Mouse (Mus musculus): Measurements from ENCODE around the gene Ctcf.
A peak's percentile ranks its signal among the peaks of the same experiment; 100 is the strongest.

The Ctcf gene

DNA sequence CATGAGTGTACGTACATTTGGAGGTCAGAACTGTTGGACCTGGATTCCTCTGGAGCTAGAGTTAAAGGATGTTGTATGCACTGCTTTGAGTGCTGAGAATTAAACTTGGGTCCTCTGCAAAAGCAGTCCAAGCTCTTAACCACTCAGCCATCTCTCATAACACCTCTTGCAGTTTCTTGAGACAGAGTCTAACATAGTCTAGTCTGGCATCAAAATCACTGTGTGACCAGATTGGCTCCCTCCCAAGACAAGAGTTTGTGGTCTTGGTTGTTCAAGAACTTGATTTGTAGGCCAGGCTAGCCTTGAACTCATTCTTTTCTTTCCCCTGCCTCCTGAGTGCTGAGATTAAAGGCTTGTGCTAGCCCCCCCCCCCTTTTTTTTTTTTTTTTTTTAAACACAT, 12.6 kb downstream of the Ctcf start:
- no peak for DNase-seq (ENCODE audit: low spot score in 2 of 2)

DNA sequence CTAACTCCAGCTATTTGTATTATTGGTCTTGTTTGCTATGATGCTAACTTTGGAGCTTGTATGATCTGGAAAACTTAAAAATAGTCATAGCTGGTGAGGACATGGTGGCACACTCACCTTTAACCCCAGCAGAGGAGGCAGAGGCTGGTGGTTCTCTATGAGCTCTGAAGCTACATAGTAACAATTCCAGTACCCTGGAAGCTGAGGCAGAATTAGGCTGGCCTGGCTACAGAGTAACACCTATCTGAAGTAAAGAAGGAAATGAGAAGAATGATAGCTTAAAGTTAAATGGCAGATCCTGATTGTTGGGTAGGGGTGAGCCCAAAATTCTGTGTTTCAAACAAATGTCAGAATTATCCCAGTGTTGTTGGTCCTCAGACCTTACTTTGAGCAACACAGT, 21.3 kb downstream of the Ctcf start:
- no peak for DNase-seq (ENCODE audit: low spot score in 2 of 2)

DNA sequence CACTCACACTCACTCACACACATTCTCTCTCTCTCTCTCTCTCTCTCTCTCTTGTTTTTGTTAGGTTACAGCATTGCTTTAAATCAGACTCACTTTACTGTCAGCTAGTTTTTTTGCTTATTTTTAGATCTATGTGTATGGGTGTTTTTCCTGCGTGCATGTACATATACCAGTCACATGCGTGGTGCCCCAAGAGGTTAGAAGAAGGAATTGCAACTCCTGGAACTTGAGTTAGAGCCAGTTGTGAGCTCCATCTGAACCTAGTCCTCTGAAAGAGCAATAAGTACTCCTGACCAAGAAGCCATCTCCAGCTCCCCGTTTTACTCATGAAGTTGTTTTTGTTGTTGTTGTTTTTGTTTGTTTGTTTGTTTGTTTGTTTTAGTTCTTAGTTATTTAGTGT, 24.8 kb downstream of the Ctcf start:
- peak in 1 of 2 experiments; percentile 41 for DNase-seq (ENCODE audit: low spot score in 2 of 2)

DNA sequence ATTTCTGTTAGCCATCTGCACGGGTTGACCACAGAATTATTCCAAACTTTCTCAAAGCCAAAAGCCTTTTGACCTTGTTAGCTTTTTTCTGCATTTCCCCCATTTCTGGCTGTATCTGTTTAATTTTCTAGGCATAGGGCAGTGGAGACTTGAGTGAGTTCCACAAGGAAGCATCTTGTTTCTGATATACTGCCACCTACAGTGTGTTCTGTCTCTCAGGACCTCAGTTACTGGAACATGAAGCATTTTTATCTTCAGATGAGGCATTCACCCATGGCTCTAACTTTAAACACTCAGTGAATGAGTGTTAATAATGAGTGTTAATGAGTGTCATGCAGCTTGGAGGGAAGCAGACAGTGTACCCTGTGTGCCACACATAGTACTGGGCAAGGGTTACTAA, 41.5 kb downstream of the Ctcf start:
- DNase-seq (ENCODE audit: low spot score in 2 of 2) = no peak

DNA sequence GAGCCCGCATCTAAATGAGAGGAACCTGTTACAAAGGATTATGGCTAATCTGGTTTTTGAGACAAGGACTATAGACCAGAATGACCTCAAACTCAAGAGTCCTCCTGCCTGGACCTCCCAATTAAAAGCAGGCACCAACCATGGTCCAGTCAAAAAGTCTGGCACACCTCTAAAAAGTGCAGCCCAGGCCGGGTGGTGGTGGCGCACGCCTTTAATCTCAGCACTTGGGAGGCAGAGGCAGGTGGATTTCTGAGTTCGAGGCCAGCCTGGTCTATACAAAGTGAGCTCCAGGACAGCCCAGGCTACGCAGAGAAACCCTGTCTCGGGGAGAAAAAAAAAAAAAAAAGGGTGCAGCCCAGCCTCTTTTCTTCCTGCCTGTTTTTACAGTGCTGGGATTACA, 49.0 kb downstream of the Ctcf start:
- no peak for DNase-seq (ENCODE audit: low spot score in 2 of 2)

DNA sequence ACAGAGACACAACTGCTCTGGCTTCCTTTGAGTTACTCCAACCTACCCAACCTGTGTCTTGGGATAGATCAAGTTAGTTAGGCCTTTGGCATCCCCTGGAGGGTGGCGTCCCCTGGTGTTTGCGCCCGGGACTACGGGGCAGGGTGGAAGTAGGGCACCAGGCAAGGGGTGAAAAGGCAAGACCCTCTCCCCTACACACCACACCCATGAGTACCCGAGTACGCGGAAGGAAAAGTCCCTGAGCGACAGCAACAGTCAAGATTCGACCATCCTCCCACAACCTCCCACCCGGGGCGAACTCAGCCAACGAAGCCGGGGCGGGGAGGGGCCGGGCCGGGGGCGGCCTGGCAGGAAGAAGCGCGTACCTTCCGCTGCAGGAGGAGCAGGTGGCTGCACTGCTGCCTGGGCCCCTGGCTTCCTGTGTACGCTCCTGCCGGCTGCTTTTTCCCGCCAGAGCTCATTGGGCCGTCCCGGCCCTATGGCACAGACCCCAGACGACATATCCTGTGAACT, 49.5 kb downstream of the Ctcf start, which contains the start of gene Carmil2:
Gene Carmil2, plus strand, starts transcription at position 479 of the 513 bp plus-strand sequence.
- peak; percentile 80 to 90 for DNase-seq (ENCODE audit: low spot score in 2 of 2)

DNA sequence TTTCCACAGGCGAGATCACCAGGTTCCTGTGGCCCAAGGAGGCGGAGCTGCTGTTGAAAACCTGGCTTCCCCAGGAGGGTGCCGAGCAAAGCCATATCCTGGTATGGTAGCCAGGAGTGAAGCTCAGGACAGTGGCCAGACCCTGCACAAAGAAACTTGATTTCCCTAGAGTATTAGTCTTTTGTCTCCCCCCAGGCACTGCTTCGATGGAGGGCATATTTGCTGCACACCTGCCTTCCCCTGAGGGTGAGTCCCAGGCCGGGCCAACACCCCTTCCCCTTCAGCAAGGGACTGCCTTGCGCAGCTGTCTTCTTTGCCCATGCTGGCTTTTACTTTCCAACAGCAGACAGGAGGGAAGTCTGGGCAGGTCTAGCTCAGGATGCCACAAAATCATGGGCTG, 50.2 kb downstream of the Ctcf start:
- peak in 1 of 2 experiments; percentile 23 for DNase-seq (ENCODE audit: low spot score in 2 of 2)

DNA sequence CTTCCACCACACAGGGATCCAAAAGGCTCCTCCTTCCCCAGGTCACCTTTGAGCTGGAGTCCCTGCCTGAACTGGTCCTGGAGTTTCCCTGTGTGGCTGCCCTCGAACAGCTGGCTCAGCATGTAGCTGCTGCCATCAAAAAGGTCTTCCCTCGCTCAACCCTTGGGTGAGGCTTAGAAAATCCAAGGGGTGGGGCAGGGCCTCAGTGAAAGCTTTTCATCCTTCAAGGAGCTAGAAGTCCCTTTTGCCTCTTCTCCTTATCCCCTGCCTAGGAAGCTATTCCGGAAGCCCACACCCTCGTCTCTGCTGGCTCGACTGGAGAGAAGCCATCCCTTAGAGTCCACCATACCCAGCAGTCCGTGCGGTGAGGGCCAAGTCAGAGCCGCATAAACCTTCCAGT, 51.1 kb downstream of the Ctcf start:
- DNase-seq (ENCODE audit: low spot score in 2 of 2) = peak in 1 of 2 experiments; percentile 5

DNA sequence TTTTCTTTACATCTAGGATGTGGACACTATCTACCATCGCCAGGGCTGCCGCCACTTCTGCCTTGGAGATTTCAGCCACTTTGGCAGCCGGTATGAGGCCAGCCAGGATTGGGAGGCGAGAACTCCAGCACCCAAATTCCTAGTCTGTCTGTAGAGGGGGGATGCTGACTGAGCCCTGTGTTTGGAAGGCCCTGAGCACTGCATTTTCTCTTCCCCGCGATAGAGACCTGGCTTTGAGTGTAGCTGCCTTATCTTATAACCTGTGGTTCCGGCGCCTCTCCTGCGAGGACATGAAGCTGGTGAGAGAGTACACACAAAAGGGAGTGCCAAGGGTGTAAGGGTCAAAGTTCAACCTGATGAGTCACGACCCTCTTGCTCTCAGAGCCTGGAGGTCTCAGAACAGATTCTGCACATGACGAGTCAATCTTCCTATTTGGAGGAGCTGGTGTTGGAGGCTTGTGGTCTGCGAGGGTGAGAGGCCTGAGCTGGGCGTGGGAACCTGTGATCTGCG, 51.9 kb downstream of the Ctcf start:
- no peak for DNase-seq (ENCODE audit: low spot score in 2 of 2)

DNA sequence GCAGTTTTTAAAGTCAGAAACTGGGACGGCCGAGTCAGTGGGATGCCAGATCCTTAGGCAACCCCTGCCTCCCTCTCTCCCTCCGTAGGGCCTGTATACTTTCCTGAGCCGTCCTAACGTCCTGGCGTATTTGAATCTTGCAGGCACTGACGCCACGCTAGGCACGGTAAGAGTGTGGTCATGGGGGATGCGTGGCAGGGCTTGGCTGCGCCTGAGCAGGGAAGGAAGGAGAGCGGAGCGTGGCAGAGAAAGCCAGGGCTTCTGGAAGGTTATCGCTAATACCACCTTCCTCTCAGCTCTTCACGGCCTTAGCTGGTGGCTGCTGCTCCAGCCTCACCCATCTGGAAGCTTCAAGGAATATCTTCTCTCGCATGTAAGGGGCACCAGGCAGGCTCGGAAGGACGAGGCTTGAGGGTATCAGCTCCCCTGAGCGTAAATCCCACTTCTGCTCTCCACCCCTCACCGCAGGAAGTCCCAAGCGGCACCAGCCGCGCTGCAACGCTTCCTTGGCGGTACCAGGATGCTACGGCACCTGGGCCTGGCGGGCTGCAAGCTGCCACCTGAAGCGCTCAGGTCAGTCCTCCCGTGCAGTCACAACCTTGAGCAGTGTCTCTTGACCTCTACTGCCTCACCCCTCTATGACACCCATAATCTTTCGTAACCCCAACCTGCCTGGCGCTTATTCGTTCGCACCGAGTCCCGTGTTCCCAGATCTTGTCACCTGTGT, 53.1 kb downstream of the Ctcf start:
- peak in 1 of 2 experiments; percentile 7 for DNase-seq (ENCODE audit: low spot score in 2 of 2)

DNA sequence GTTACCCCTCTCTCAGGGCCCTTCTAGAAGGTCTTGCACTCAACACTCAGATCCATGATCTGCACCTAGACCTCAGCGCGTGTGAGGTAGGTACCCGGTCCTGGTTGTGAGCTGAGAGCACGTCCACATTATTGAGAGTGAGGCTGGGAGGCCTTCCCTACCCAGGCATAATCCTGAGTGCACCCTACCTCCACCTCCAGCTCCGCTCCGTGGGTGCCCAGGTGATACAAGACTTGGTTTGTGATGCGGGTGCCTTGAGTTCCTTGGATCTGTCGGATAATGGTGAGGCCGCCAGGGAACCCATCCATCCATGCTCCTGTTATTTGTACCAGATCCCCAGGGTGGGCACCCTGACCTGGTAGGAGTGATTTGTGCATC, 53.6 kb downstream of the Ctcf start:
- DNase-seq (ENCODE audit: low spot score in 2 of 2) = no peak

DNA sequence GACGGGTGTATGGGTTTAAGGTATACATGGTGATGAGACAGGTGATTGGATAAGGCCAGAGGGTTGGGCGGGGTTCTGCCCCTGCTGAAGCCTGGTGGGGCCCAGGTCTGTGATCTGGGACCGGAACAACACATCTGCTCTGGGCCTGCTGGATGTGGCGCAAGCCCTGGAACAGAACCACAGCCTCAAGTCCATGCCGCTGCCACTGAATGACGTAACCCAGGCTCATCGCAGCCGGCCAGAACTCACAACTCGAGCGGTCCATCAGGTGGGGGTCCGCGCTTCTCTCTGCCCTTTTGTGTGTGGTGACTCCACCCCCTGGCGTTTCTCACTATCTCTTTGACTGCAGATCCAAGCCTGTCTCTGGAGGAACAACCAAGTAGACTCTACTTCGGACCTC, 54.6 kb downstream of the Ctcf start:
- no peak for DNase-seq (ENCODE audit: low spot score in 2 of 2)

DNA sequence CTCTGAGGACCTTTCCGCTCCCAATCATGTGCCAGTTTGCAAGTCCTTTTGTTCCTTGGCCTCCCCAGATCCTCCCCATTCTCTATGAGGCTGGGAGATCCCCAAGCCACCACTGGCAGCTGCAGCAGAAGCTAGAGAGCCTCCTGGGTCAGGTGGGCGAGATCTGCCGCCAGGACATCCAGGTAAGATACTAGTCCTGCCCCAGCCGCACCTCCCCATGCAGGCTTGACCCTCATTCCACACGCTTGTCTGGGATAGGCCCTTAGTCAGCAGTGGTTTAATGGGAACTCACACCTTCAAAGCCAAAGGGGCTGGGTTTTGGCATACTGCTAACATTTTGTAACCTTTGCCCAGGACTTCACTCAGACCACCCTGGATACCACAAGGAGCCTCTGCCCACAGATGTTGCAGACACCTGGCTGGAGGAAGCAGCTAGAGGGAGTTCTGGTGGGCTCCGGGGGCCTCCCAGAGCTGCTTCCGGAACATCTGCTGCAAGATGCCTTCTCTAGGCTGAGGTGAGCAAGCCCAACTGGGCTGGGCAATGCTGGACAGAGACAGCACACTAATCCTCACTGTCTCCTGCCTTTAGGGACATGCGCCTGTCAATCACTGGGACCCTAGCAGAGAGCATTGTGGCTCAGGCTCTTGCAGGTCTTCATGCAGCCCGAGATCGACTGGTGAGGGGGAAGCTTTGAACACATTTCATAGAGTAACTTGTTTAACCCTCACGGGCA, 56.2 kb downstream of the Ctcf start:
- no peak for DNase-seq (ENCODE audit: low spot score in 2 of 2)

DNA sequence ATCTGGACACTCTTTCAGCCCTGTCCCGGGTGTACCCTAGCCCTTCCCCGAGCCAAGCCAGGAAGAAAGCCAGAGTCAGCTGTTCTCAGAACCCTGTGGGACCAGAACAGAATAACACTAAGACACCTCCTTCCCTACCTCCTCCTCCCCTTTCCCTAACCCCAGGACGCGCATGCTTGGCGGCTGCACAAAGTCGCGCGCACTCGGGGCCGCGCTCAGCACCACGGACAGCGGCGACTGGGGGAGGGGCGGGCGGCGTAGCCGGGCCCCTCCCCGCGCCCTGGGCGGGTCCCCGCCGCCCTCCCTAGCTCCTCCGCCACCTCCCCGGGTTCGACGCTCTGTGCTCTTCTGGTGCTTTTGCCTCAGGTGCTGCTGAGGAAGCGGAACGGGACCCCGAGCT, 57.3 kb downstream of the Ctcf start:
- no peak for DNase-seq (ENCODE audit: low spot score in 2 of 2)

DNA sequence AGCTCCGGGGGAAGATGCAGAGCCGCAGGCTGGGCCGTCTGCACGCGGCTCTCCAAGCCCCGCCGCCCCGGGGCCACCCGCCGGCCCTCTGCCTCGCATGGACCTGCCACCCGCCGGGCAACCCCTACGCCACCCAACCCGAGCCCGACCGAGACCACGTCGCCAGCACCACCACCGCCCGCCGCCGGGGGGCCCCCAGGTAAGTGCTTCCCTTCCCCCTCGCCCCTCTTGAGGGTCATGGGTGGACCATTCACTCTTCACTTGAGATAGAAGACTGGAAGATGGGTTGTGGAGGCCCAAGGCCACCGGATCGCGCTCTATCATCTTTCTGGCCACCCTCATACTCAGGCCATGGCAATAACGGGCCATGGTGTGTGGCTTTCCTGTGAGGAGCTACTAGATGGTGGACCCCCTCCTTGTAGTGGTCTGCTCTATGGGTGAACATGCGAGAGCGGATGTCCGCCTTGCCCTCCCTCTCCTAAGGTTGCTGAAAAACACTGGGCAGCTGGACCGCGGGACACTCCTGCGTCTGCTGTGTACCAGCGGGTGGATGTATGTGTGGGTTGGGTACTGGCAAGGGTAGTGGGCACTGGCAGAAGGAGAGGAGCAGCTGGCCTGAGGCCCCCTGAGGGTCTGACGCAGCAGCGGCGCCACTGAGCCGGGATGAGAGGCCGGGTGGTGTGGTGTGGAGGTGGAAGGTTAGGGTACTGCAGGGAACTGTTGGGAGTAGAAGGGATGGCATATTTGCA, 57.9 kb downstream of the Ctcf start:
- no peak for DNase-seq (ENCODE audit: low spot score in 2 of 2)

DNA sequence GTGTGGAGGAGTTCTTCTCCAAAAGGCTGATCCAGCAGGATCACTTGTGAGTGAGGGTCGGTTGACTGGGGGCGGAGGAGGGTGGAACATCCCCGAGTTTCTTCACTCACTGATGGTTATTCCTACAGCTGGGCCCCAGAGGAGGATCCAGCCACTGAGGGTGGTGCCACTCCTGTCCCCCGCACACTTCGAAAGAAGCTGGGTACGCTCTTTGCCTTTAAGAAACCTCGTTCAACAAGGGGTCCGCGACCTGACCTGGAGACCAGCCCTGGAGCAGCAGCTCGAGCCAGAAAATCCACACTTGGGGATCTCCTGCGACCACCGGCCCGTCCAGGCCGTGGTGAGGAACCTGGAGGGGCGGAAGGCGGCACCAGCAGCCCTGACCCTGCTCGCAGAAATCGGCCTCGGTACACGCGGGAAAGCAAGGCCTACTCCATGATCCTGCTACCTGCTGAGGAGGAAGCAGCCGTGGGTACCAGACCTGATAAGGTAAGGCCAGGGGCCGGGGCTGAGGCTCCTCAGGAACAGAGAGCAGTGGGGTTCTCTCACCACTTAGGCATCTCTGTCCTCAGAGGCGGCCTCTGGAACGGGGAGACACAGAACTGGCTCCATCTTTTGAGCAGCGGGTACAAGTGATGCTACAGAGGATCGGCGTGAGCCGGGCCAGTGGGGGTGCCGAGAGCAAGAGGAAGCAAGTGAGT, 58.9 kb downstream of the Ctcf start:
- no peak for DNase-seq (ENCODE audit: low spot score in 2 of 2)

DNA sequence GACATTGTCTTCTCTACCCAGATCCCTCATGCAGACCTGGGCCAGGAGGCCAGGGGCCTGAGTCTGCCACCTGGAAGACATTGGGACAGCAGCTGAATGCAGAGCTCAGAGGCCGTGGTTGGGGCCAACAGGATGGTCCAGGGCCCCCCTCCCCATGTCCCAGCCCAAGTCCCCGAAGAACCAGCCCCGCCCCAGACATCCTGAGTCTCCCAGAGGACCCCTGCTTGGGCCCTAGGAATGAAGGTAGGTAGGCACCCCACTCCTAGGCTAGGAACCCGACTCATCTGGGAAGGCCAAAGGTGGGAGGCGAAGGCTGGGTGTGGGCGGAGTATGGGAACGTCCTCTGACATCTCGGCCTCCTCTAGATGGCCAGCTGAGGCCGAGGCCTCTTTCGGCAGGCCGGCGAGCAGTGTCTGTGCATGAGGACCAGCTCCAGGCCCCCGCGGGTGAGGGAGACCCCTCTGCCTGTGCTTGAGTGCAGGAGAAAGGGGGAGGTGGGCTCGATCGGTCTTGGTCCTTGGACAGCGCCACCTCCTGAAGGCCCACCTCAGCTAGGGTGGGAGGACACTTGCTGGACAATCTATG, 60.9 kb downstream of the Ctcf start:
- no peak for DNase-seq (ENCODE audit: low spot score in 2 of 2)

DNA sequence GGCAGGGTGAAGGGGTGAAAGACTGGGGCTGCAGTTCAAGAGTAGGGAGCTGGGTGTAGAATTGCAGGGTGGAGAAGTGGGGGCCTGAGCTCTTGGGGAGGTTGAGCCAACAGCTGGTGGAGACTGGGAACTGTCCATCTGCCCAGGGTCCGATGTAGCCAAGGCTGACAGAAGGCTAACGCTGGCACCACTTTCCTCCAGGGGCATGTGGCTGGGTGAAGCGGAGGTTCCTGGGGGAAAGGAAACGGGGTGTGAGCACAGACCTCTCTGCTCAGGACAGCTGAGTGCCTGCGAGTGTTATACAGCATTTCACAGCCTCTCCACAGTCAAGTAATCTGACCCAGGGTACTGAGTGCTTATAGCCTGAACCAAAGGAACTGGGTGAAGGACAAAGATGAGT, 62.4 kb downstream of the Ctcf start:
- no peak for DNase-seq (ENCODE audit: low spot score in 2 of 2)

DNA sequence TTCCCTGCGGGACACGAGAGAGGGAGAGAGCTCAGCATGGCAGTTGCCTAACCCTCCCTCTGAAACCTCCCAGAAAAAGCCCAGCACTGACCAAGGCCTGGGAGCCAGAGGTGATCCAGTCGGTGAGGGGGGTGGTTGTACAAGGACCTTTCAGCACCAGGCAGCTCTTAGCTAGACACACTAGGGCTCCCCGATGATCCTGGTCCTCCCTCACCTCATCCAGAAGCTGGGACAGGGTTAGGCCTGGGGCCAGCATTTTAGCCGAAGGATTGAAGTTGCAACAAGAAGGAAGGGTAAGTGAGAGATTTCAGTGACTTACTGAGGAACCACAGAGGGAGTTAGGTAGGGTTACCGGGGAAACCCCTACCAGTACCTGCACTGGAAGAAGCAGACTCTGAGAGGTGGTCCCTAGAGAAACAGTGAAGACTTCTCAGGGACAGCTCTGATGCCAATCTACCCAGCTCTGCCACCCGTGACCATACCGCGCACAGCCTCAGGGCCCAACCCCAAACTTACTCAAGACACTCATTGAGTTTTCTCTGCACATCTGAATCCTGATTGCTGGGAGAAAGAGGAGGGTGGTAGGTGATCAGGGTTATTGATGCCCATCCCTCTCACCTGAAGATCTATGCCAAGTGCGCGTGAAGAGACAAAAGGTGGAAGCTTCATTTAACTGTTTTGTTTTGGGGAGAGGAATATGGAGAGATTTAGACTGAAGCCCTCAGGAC, 63.3 kb downstream of the Ctcf start:
- DNase-seq (ENCODE audit: low spot score in 2 of 2) = no peak

DNA sequence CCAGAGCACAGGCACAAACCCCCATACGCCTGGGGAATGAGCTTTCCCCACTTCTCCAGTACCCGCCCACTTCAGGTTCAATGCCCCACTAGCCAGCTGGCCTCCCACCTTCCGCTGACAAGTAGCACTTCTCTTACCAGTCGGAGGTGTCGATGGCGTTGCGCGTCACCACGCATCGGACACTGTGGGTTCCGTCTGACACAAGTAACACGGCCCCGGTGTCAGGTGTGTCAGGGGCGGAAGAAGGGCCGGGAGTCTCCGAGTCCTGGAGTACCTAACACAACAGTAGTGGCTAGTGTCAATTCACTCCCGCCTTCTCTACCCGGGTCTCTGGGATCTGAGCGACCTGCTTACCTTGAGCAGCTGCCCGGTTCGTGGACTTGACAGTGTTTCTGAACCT, 64.2 kb downstream of the Ctcf start:
- peak in 1 of 2 experiments; percentile 79 for DNase-seq (ENCODE audit: low spot score in 2 of 2)
